Mouse (Mus musculus): ENCODE results near the gene Bcl2.

The Bcl2 gene

DNA sequence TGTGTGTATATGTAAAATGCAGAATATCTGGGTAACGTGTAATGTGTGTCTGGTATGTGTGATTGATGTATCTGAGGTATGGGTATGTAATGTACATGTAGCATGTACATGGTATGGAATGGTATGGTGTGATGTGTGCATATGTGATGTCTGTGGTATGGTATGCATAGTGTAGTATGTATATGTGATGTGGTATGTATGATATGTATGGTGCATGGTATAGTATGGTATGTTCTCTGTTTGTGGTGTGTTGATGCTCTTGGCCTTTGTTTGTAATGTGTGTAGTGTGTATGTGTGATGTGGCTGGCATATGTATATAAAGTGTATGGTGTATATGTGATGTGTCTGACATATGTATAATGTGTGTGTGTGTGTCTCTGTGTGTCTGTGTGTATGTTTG, 206.5 kb downstream of the Bcl2 start:
- no peak for DNase-seq (ENCODE audit: low spot score in 2 of 2)

- no peak for DNase-seq (ENCODE audit: low spot score in 2 of 2)
Measured at GRCm38 (mm10) chr1:106503910-106504309, 210.2 kb downstream of the Bcl2 start.

DNA sequence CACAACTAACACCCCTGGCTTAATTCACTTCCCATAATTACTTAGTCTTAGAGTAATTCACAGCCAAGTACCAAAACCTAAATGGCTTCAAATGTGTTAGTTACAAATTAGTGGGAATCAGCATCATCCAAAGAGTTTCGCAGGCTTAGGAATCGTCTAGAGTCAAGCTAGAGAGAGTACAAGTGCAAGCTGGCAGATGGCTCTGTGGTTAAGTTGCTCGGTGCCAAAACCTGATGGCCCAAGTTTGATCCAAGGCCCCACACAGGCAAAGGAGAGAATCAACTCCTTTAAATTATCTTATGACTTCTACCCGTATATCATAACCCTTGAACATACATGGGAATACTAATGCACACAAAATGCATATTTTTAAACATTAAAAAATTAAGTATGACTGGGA, 210.7 kb downstream of the Bcl2 start:
- no peak for DNase-seq (ENCODE audit: low spot score in 2 of 2)

DNA sequence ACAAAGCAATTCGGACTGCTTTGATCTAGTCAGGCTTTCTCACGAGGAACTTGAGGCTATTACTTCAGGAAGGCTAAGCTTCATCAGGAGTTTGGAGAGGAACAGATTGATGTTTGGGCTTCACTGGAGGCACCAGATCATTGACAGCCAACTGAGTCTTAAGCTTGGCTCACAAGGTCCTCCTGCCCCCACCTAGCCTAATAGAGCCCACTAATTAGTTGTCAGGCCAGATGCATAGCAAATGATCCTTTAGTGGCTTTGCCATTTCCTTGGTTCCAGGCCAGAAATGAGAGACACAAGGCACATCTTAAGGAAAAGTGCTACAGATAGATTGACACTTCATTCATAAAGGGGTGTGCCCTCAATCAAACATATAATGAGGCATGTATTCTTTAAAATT, 216.1 kb downstream of the Bcl2 start:
- DNase-seq (ENCODE audit: low spot score in 2 of 2) = no peak

Data from right cerebral cortex, postnatal 36 days (tissue).